Mouse (Mus musculus) liver, postnatal 0 days (tissue): ENCODE measurements at regions not wholly inside any gene's neighbourhood (a gene's known extent, or its start where the extent isn't known, plus 50 kb on each side); places are given as distances from the start of the nearest gene placed in this dataset.

ENCODE experiments used
- CTCF ChIP-seq: sonication (generic); IDR thresholded peaks from 2 replicates; pipeline ENCODE4 v1.5.1; 2016; ENCODE audit warnings: antibody characterized with exemption, low read depth
- EP300 ChIP-seq: IDR thresholded peaks from 2 replicates; pipeline ENCODE4 v1.6.1; 2016; ENCODE audit warnings: antibody characterized with exemption, low read depth, mild to moderate bottlenecking

DNA sequence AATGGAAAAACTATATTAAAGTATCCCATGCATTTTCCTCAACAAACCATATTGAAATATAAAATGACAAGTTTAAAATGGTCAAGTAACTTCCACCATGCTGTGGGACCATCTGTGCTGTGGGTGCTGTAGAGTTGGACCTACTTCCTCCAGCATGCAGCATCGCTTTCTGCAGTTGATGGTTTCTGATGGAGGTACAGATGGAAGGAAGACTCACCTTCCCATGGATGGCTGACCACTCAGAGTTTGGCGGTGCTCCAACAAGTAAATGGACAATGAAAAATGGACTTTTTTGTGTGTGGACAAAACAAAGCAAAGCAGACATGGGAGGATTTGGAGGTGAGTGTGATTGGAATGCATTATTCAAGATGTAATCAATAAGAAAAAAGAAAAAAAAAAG, 1592.3 kb downstream of the Fstl5 start:
- no peak for TF ChIP-seq CTCF
- no peak for TF ChIP-seq EP300
